Mouse (Mus musculus) lung, embryonic 16.5 days (tissue): ENCODE results near the gene Ank2. TPM values are rescaled to one million over a fixed set of nuclear protein-coding genes. Genes with fewer than 3 reads are reported as not detected.

ENCODE experiments used
- ATAC-seq: fragments of 200-750 bp; cut with Nextera tagmentation; 2 replicates; pipeline ENCODE4 v1.8.0; 2017; ENCODE audit warnings: low read depth, mild to moderate bottlenecking, moderate library complexity
- H3K27ac ChIP-seq: fragments of 300-500 bp; sonication (generic); 2 replicates; pipeline ENCODE4 v1.5.1; 2014; ENCODE audit warnings: mild to moderate bottlenecking, control low read depth, low read length
- H3K27me3 ChIP-seq: fragments of 300-500 bp; sonication (generic); 2 replicates; pipeline ENCODE4 v1.6.1; 2014; ENCODE audit warnings: low read depth, low read length, mixed read lengths; ENCODE audit not compliant: control insufficient read depth, insufficient read depth
- H3K36me3 ChIP-seq: fragments of 300-500 bp; sonication (generic); 2 replicates; pipeline ENCODE4 v1.6.1; 2014; ENCODE audit warnings: low read length; ENCODE audit not compliant: control insufficient read depth, insufficient read depth
- H3K4me1 ChIP-seq: fragments of 300-500 bp; sonication (generic); replicated peaks from 2 replicates; pipeline ENCODE4 v1.6.1; 2014; ENCODE audit warnings: low read length, mixed read lengths; ENCODE audit not compliant: control insufficient read depth, insufficient read depth
- H3K4me2 ChIP-seq: fragments of 300-500 bp; sonication (generic); 2 replicates; pipeline ENCODE4 v1.6.1; 2014; ENCODE audit warnings: low read depth, low read length, control low read depth
- H3K4me3 ChIP-seq: fragments of 300-500 bp; sonication (generic); 2 replicates; pipeline ENCODE4 v1.5.1; 2014; ENCODE audit warnings: mild to moderate bottlenecking, low read length, control low read depth
- H3K9ac ChIP-seq: fragments of 300-500 bp; sonication (generic); 2 replicates; pipeline ENCODE4 v1.6.1; 2014; ENCODE audit warnings: low read length, control low read depth
- H3K9me3 ChIP-seq: fragments of 300-500 bp; sonication (generic); 2 replicates; pipeline ENCODE4 v1.6.1; 2016; ENCODE audit warnings: low read length; ENCODE audit not compliant: control insufficient read depth
- WGBS: fragments of 180-500 bp; shearing (Covaris S2); extraction: QIAGEN DNeasy Blood & Tissue Kit; methylation state at CpG from one replicate; pipeline ENCODE4 v1.1.7; 2014; 5-methylcytosine and 5-hydroxymethylcytosine counted together
- polyA plus RNA-seq: library from polyadenylated mRNA; unstranded; fragments of >200 nt; fragmentation: Nextera tagmentation; extraction: Ambion mirVana; gene quantifications from 2 replicates; pipeline ENCODE4 v1.2.1, GENCODE M21; 2015

The Ank2 gene
- polyA plus RNA-seq, 1 experiment from 2014 or later: 10.3 TPM

GRCm38 (mm10) chr3:127034983-127035382, 464.2 kb downstream of the Ank2 start:
- no peak overlapping the region for H3K4me2 ChIP-seq

GRCm38 (mm10) chr3:127023992-127024391, 475.2 kb downstream of the Ank2 start:
- Histone ChIP-seq H3K9me3 (no peaks in the 10 kb centered on the region), H3K36me3 (no peaks in the 10 kb centered on the region), H3K4me2 (no peak overlapping the region), H3K27ac (no peak overlapping the region), H3K27me3 (no peaks in the 10 kb centered on the region), H3K9ac (no peak overlapping the region), H3K4me3 (no peak overlapping the region), H3K4me1 (no peaks in the 10 kb centered on the region; the same call in 1 of the 2 replicates)
- no peak for ATAC-seq
- WGBS: 86% methylated on average over 4 of the region's 4 CpGs

More at GRCm38 (mm10) chr3:127034983-127035382, 464.2 kb downstream of the Ank2 start:
- Histone ChIP-seq H3K27me3 (no peaks in the 10 kb centered on the region), H3K4me1 (no peaks in the 10 kb centered on the region), H3K36me3 (no peaks in the 10 kb centered on the region), H3K9me3 (no peaks in the 10 kb centered on the region), H3K27ac (no peak overlapping the region), H3K9ac (no peak overlapping the region), H3K4me3 (no peak overlapping the region)
- no peak for ATAC-seq
- 77% methylated on average over 3 of the region's 3 CpGs for WGBS

- WGBS: 57% methylated on average over 1 of the region's 1 CpGs
- Histone ChIP-seq H3K36me3 (no peaks in the 10 kb centered on the region), H3K27ac (no peak overlapping the region)
Measured at GRCm38 (mm10) chr3:127020167-127020566, 479.0 kb downstream of the Ank2 start.

GRCm38 (mm10) chr3:127019728-127020127, 479.4 kb downstream of the Ank2 start:
- no peaks in the 10 kb centered on the region for H3K9me3 ChIP-seq
- no peaks in the 10 kb centered on the region for H3K36me3 ChIP-seq
- H3K9ac ChIP-seq: no peak overlapping the region
- H3K4me2 ChIP-seq: no peak overlapping the region
- H3K4me1 ChIP-seq: no peaks in the 10 kb centered on the region; the same call in 1 of the 2 replicates
- ATAC-seq: no peak
- H3K4me3 ChIP-seq: no peak overlapping the region
- no peaks in the 10 kb centered on the region for H3K27me3 ChIP-seq
- 47% methylated on average over 3 of the region's 3 CpGs for WGBS
- H3K27ac ChIP-seq: no peak overlapping the region

More at GRCm38 (mm10) chr3:127020167-127020566, 479.0 kb downstream of the Ank2 start:
- H3K9me3 ChIP-seq: no peaks in the 10 kb centered on the region
- H3K4me2 ChIP-seq: no peak overlapping the region
- H3K4me1 ChIP-seq: no peaks in the 10 kb centered on the region; the same call in 1 of the 2 replicates
- no peak overlapping the region for H3K9ac ChIP-seq
- no peak for ATAC-seq
- no peaks in the 10 kb centered on the region for H3K27me3 ChIP-seq
- H3K4me3 ChIP-seq: no peak overlapping the region

GRCm38 (mm10) chr3:127019109-127019508, 480.0 kb downstream of the Ank2 start:
- 46% methylated on average over 6 of the region's 6 CpGs for WGBS

GRCm38 (mm10) chr3:127017523-127017922, 481.6 kb downstream of the Ank2 start:
- no peak overlapping the region for H3K4me3 ChIP-seq
- no peak overlapping the region for H3K9ac ChIP-seq
- 71% methylated on average over 3 of the region's 3 CpGs for WGBS
- H3K4me1 ChIP-seq: no peaks in the 10 kb centered on the region; the same call in 1 of the 2 replicates
- no peak overlapping the region for H3K4me2 ChIP-seq
- H3K27ac ChIP-seq: no peak overlapping the region
- H3K27me3 ChIP-seq: no peaks in the 10 kb centered on the region
- H3K9me3 ChIP-seq: no peaks in the 10 kb centered on the region
- H3K36me3 ChIP-seq: no peaks in the 10 kb centered on the region
- no peak for ATAC-seq

More at GRCm38 (mm10) chr3:127019109-127019508, 480.0 kb downstream of the Ank2 start:
- Histone ChIP-seq H3K9me3 (no peaks in the 10 kb centered on the region), H3K4me1 (no peaks in the 10 kb centered on the region; the same call in 1 of the 2 replicates), H3K4me2 (no peak overlapping the region), H3K27ac (no peak overlapping the region), H3K9ac (no peak overlapping the region), H3K27me3 (no peaks in the 10 kb centered on the region), H3K36me3 (no peaks in the 10 kb centered on the region), H3K4me3 (no peak overlapping the region)
- ATAC-seq: no peak

GRCm38 (mm10) chr3:127015596-127015995, 483.6 kb downstream of the Ank2 start:
- no peaks in the 10 kb centered on the region for H3K27me3 ChIP-seq
- no peak overlapping the region for H3K9ac ChIP-seq
- H3K4me3 ChIP-seq: no peak overlapping the region
- no peaks in the 10 kb centered on the region; the same call in 1 of the 2 replicates for H3K4me1 ChIP-seq
- no peak overlapping the region for H3K27ac ChIP-seq
- H3K9me3 ChIP-seq: no peaks in the 10 kb centered on the region
- H3K36me3 ChIP-seq: no peaks in the 10 kb centered on the region
- H3K4me2 ChIP-seq: no peak overlapping the region
- 86% methylated on average over 6 of the region's 6 CpGs for WGBS
- no peak for ATAC-seq

GRCm38 (mm10) chr3:127015175-127015574, 484.0 kb downstream of the Ank2 start:
- no peak for ATAC-seq
- no peak overlapping the region for H3K27ac ChIP-seq
- no peak overlapping the region for H3K4me2 ChIP-seq
- H3K36me3 ChIP-seq: no peaks in the 10 kb centered on the region
- no peak overlapping the region for H3K9ac ChIP-seq
- H3K9me3 ChIP-seq: no peaks in the 10 kb centered on the region
- H3K4me3 ChIP-seq: no peak overlapping the region
- 81% methylated on average over 6 of the region's 6 CpGs for WGBS
- H3K4me1 ChIP-seq: no peaks in the 10 kb centered on the region; the same call in 1 of the 2 replicates
- no peaks in the 10 kb centered on the region for H3K27me3 ChIP-seq

GRCm38 (mm10) chr3:127013976-127014375, 485.2 kb downstream of the Ank2 start:
- H3K9me3 ChIP-seq: no peaks in the 10 kb centered on the region
- H3K9ac ChIP-seq: no peak overlapping the region
- no peak overlapping the region for H3K4me2 ChIP-seq
- WGBS: 78% methylated on average over 4 of the region's 4 CpGs
- H3K36me3 ChIP-seq: no peaks in the 10 kb centered on the region
- no peak overlapping the region for H3K4me3 ChIP-seq
- H3K27ac ChIP-seq: no peak overlapping the region
- no peaks in the 10 kb centered on the region for H3K27me3 ChIP-seq
- ATAC-seq: no peak
- H3K4me1 ChIP-seq: no peaks in the 10 kb centered on the region

- 54% methylated on average over 8 of the region's 8 CpGs for WGBS
Measured at GRCm38 (mm10) chr3:127012525-127012924, 486.6 kb downstream of the Ank2 start.

More at GRCm38 (mm10) chr3:127012525-127012924, 486.6 kb downstream of the Ank2 start:
- no peak overlapping the region for H3K9ac ChIP-seq
- H3K4me1 ChIP-seq: no peaks in the 10 kb centered on the region
- no peaks in the 10 kb centered on the region for H3K36me3 ChIP-seq
- no peak overlapping the region for H3K27ac ChIP-seq
- H3K9me3 ChIP-seq: no peaks in the 10 kb centered on the region
- H3K27me3 ChIP-seq: no peaks in the 10 kb centered on the region
- no peak overlapping the region for H3K4me3 ChIP-seq
- no peak overlapping the region for H3K4me2 ChIP-seq
- no peak for ATAC-seq
